Mouse (Mus musculus): Measurements from ENCODE around the gene Cga. TPM values are rescaled to one million over a fixed set of nuclear protein-coding genes. Genes with fewer than 3 reads are reported as not detected.

Cga gene
- total RNA-seq, 2 experiments from 2014 or later, result not detected

Other genes starting within 250 kb of the Cga start
- gene Slc35a1, start 206.3 kb upstream of the Cga start, total RNA-seq (2015), result 16.7 and 22.0 TPM in 2 replicates
- 13.3 and 14.9 TPM in 2 replicates for gene Slc35a1, start 206.3 kb upstream of the Cga start, total RNA-seq (2017)
- gene Cfap206, start 163.6 kb upstream of the Cga start, total RNA-seq (2015), result not detected in 2 replicates
- gene Cfap206, start 163.6 kb upstream of the Cga start, total RNA-seq (2017), result not detected in 2 replicates
- not detected in 2 replicates for gene Gm136, start 137.5 kb upstream of the Cga start, total RNA-seq (2015)
- gene Gm136, start 137.5 kb upstream of the Cga start, total RNA-seq (2017), result not detected in 2 replicates
- gene Smim8, start 115.4 kb upstream of the Cga start, total RNA-seq (2015), result 21.2 and 22.9 TPM in 2 replicates
- gene Smim8, start 115.4 kb upstream of the Cga start, total RNA-seq (2017), result 12.7 and 20.6 TPM in 2 replicates
- gene Zfp292, start 10.8 kb upstream of the Cga start, total RNA-seq (2015), result 25.0 and 26.7 TPM in 2 replicates
- 24.6 and 26.3 TPM in 2 replicates for gene Zfp292, start 10.8 kb upstream of the Cga start, total RNA-seq (2017)